Mouse (Mus musculus): Measurements from ENCODE around the gene Hpf1.

DNA sequence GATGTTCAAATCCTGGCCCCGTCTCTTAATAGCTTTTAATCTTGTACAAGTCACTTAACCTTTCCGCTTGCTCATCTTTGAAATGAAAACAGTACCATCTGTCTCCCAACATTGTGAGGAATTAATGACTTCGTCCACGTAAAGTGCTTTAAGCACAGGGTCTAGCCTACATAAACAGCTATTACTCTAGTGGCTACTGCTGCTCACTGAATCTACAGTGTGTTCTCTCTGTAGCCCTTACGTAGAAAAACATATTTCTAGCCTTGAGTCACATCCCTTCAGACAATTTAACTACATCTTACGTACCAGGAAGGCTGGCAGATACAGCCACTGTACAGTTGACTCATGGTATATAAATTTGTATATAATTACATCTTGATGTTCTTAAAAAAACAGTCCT, 25.3 kb upstream of the Hpf1 start:
- TF ChIP-seq CTCF (IDR thresholded peaks at IDR 0.05; ENCODE audit: borderline replicate concordance, insufficient read depth, low read length) (no peak), POLR2A (IDR thresholded peaks at IDR 0.05; ENCODE audit: low read depth, low read length) (0 out of 2 replicates have a peak, but pooled peaks have one; percentile 18)

Data from embryonic fibroblast, embryonic 13.5 days (primary cell).